Mouse (Mus musculus) lung, postnatal 0 days (tissue): ENCODE measurements around the gene Fndc9. TPM values are rescaled to one million over a fixed set of nuclear protein-coding genes. Genes with fewer than 3 reads are reported as not detected.

Experiments used
- ATAC-seq: fragments of 200-750 bp; cut with Nextera tagmentation; 2 replicates; pipeline ENCODE4 v1.8.0; 2017; ENCODE audit warnings: moderate library complexity
- DNase-seq: peaks from one replicate; pipeline ENCODE4 v3.0.0-alpha.2; 2016; ENCODE audit warnings: low spot score
- H3K27ac ChIP-seq: fragments of 300-500 bp; sonication (generic); 2 replicates; pipeline ENCODE4 v1.5.1; 2014; ENCODE audit warnings: antibody characterized with exemption, mild to moderate bottlenecking, low read length, mixed read lengths
- H3K27me3 ChIP-seq: fragments of 300-500 bp; sonication (generic); replicated peaks from 2 replicates; pipeline ENCODE4 v1.6.1; 2014; ENCODE audit warnings: low read length, mixed read lengths; ENCODE audit not compliant: insufficient read depth
- H3K36me3 ChIP-seq: fragments of 300-500 bp; sonication (generic); 2 replicates; pipeline ENCODE4 v1.6.1; 2014; ENCODE audit warnings: low read length, mixed read lengths; ENCODE audit not compliant: insufficient read depth
- H3K4me1 ChIP-seq: fragments of 300-500 bp; sonication (generic); 2 replicates; pipeline ENCODE4 v1.6.1; 2014; ENCODE audit warnings: antibody characterized with exemption, low read depth, low read length, mixed read lengths; ENCODE audit not compliant: insufficient read depth
- H3K4me2 ChIP-seq: fragments of 300-500 bp; sonication (generic); replicated peaks from 2 replicates; pipeline ENCODE4 v1.6.1; 2014; ENCODE audit warnings: low read depth, mild to moderate bottlenecking, low read length, moderate library complexity, mixed read lengths
- H3K4me3 ChIP-seq: fragments of 300-500 bp; sonication (generic); 2 replicates; pipeline ENCODE4 v1.5.1; 2014; ENCODE audit warnings: low read depth, low read length
- H3K9ac ChIP-seq: fragments of 300-500 bp; sonication (generic); replicated peaks from 2 replicates; pipeline ENCODE4 v1.6.1; 2014; ENCODE audit warnings: low read depth, mild to moderate bottlenecking
- H3K9me3 ChIP-seq: fragments of 300-500 bp; sonication (generic); 2 replicates; pipeline ENCODE4 v1.6.1; 2016; ENCODE audit warnings: low read length, mixed read lengths
- CTCF ChIP-seq: IDR thresholded peaks from 2 replicates; pipeline ENCODE4 v1.5.1; 2016; ENCODE audit warnings: antibody characterized with exemption, mild to moderate bottlenecking
- EP300 ChIP-seq: IDR thresholded peaks from 2 replicates; pipeline ENCODE4 v1.6.1; 2016; ENCODE audit warnings: antibody characterized with exemption, mild to moderate bottlenecking, control low read depth
- WGBS: fragments of 180-500 bp; shearing (Covaris S2); extraction: QIAGEN DNeasy Blood & Tissue Kit; methylation state at CpG from one replicate; pipeline ENCODE4 v1.1.7; 2014; 5-methylcytosine and 5-hydroxymethylcytosine counted together
- polyA plus RNA-seq: library from polyadenylated mRNA; unstranded; fragments of >200 nt; fragmentation: Nextera tagmentation; extraction: Ambion mirVana; gene quantifications from 2 replicates; pipeline ENCODE4 v1.2.1, GENCODE M21; 2015

Fndc9 gene
- polyA plus RNA-seq, 1 experiment from 2014 or later: not detected

DNA sequence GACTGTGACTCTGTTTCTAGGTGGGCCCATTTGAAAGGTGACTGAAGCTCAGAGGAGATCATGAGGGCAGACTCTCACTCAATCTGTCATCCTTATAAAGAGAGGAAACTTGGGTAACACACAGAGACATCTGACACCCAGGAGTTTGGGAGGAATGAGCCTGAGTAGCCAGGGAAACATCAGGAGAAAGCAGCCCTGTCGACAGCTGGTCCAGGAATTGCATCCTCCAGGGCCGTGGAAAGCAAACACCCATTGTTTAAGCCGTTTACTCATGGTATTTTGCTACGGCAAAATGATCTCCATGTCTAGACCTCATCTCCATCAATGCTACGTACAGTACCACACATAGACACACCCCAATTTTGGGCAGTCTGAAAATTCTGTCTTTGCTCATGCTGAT lies 52.8 kb downstream of the Fndc9 start:
- Histone ChIP-seq H3K9ac (no peak overlapping the region), H3K4me1 (no peaks in the 10 kb centered on the region), H3K36me3 (no peaks in the 10 kb centered on the region), H3K4me3 (no peak overlapping the region), H3K9me3 (no peaks in the 10 kb centered on the region), H3K27ac (no peak overlapping the region), H3K27me3 (no peaks in the 10 kb centered on the region), H3K4me2 (no peak overlapping the region)
- WGBS: 45% methylated on average over 5 of the region's 5 CpGs
- no peak for TF ChIP-seq CTCF
- TF ChIP-seq EP300: no peak
- no peak for DNase-seq
- no peak for ATAC-seq

GRCm38 (mm10) chr11:46289022-46289421 lies 53.7 kb downstream of the Fndc9 start:
- no peak for TF ChIP-seq CTCF
- no peak for TF ChIP-seq EP300
- DNase-seq: no peak
- H3K27ac ChIP-seq: no peak overlapping the region
- ATAC-seq: no peak
- no peak overlapping the region for H3K9ac ChIP-seq
- H3K4me2 ChIP-seq: no peak overlapping the region
- WGBS: 93% methylated on average over 4 of the region's 4 CpGs
- no peaks in the 10 kb centered on the region for H3K4me1 ChIP-seq
- no peaks in the 10 kb centered on the region for H3K36me3 ChIP-seq
- no peaks in the 10 kb centered on the region for H3K9me3 ChIP-seq
- H3K4me3 ChIP-seq: no peak overlapping the region
- no peaks in the 10 kb centered on the region for H3K27me3 ChIP-seq

Other genes starting within 250 kb of the Fndc9 start
- gene Gm12166, start 183.2 kb upstream of the Fndc9 start, polyA plus RNA-seq: 8.0 and 8.3 TPM in 2 replicates
- 11.4 and 12.4 TPM in 2 replicates for gene Adam19, start 179.5 kb upstream of the Fndc9 start, polyA plus RNA-seq
- 0.35 and 0.41 TPM in 2 replicates for gene Nipal4, start 69.0 kb upstream of the Fndc9 start, polyA plus RNA-seq
- 3.4 and 4.2 TPM in 2 replicates for gene Cyfip2, start 77.3 kb downstream of the Fndc9 start, polyA plus RNA-seq
- gene Itk, start 154.0 kb downstream of the Fndc9 start, polyA plus RNA-seq: 0.13 and 0.15 TPM in 2 replicates
- gene Fam71b, start 161.0 kb downstream of the Fndc9 start, polyA plus RNA-seq: not detected in 2 replicates
- 55.9 and 56.7 TPM in 2 replicates for gene Med7, start 201.4 kb downstream of the Fndc9 start, polyA plus RNA-seq
- gene Havcr2, start 219.4 kb downstream of the Fndc9 start, polyA plus RNA-seq: 0.58 and 0.66 TPM in 2 replicates